Mouse (Mus musculus) limb, embryonic 14.5 days (tissue): Measurements from ENCODE around the gene Prf1. TPM values are rescaled to one million over a fixed set of nuclear protein-coding genes. Genes with fewer than 3 reads are reported as not detected.
A peak's percentile ranks its signal among the peaks of the same experiment; 100 is the strongest.

Experiments
- ATAC-seq: fragments of 200-750 bp; cut with Nextera tagmentation; 2 replicates; pipeline ENCODE4 v1.8.0; 2017; ENCODE audit warnings: low read depth, moderate number of reproducible peaks, moderate TSS enrichment; ENCODE audit not compliant: low FRiP score
- DNase-seq: peaks from one replicate; pipeline ENCODE4 v3.0.0-alpha.2; 2015; ENCODE audit warnings: low spot score
- H3K27ac ChIP-seq: fragments of 300-500 bp; sonication (generic); replicated peaks from 2 replicates; pipeline ENCODE4 v1.5.1; 2014; ENCODE audit warnings: low read depth, mild to moderate bottlenecking, low read length, moderate library complexity, mixed read lengths
- H3K27me3 ChIP-seq: fragments of 300-500 bp; sonication (generic); 2 replicates; pipeline ENCODE4 v1.6.1; 2014; ENCODE audit warnings: low read length, mixed read lengths; ENCODE audit not compliant: control insufficient read depth, insufficient read depth
- H3K36me3 ChIP-seq: fragments of 300-500 bp; sonication (generic); 2 replicates; pipeline ENCODE4 v1.6.1; 2014; ENCODE audit warnings: mild to moderate bottlenecking, low read length, moderate library complexity, mixed read lengths; ENCODE audit not compliant: control insufficient read depth, insufficient read depth
- H3K4me1 ChIP-seq: fragments of 300-500 bp; sonication (generic); 2 replicates; pipeline ENCODE4 v1.6.1; 2014; ENCODE audit warnings: antibody characterized with exemption, low read length, mixed read lengths; ENCODE audit not compliant: control insufficient read depth, insufficient read depth
- H3K4me2 ChIP-seq: fragments of 300-500 bp; sonication (generic); replicated peaks from 2 replicates; pipeline ENCODE4 v1.6.1; 2014; ENCODE audit warnings: low read depth, mild to moderate bottlenecking, low read length, moderate library complexity; ENCODE audit not compliant: severe bottlenecking
- H3K4me3 ChIP-seq: fragments of 300-500 bp; sonication (generic); replicated peaks from 2 replicates; pipeline ENCODE4 v1.5.1; 2014; ENCODE audit warnings: low read length
- H3K9ac ChIP-seq: fragments of 300-500 bp; sonication (generic); 2 replicates; pipeline ENCODE4 v1.6.1; 2014; ENCODE audit warnings: mild to moderate bottlenecking, low read depth, low read length, moderate library complexity; ENCODE audit not compliant: severe bottlenecking
- H3K9me3 ChIP-seq: fragments of 300-500 bp; sonication (generic); 2 replicates; pipeline ENCODE4 v1.6.1; 2016; ENCODE audit warnings: low read length; ENCODE audit not compliant: control insufficient read depth
- POLR2A ChIP-seq: fragments of 200-500 bp; IDR thresholded peaks from 2 replicates; pipeline ENCODE4 v1.8.0; 2012; ENCODE audit warnings: inconsistent platforms, mild to moderate bottlenecking, moderate library complexity, borderline replicate concordance; ENCODE audit not compliant: insufficient read depth, insufficient read length; ENCODE audit errors: extremely low read depth
- WGBS: fragments of 180-500 bp; shearing (Covaris S2); extraction: QIAGEN DNeasy Blood & Tissue Kit; methylation state at CpG from one replicate; pipeline ENCODE4 v1.1.7; 2014; 5-methylcytosine and 5-hydroxymethylcytosine counted together
- polyA plus RNA-seq, 2 experiments: library from polyadenylated mRNA; depleted of rRNA in 1 of 2; stranded (reverse) in 1 of 2; unstranded in 1 of 2; fragments of >200 nt; fragmentation: Nextera tagmentation in 1 of 2; extraction: Ambion mirVana in 1 of 2; gene quantifications; 2 replicates each; pipeline versions ENCODE4 v1.2.1 to v1.2.3; 2012 to 2014

The Prf1 gene
- polyA plus RNA-seq, 2 experiments, result not detected

- Histone ChIP-seq H3K4me3 (no peak overlapping the region), H3K9me3 (no peaks in the 10 kb centered on the region), H3K36me3 (peaks cover 24% of the 10 kb centered on the region)
These were observed 27.1 kb downstream of the Prf1 start for GRCm38 (mm10) chr10:61324717-61325116.

GRCm38 (mm10) chr10:61325782-61326328 lies 28.2 kb downstream of the Prf1 start:
- Histone ChIP-seq H3K27me3 (no peaks in the 10 kb centered on the region), H3K4me2 (no peak overlapping the region), H3K9me3 (no peaks in the 10 kb centered on the region), H3K4me1 (no peaks in the 10 kb centered on the region; the same call in 1 of the 2 replicates), H3K4me3 (no peak overlapping the region), H3K27ac (peak overlapping the region; percentile 48; the same call in 1 of the 2 replicates), H3K9ac (no peak overlapping the region), H3K36me3 (peaks cover 17% of the 10 kb centered on the region)
- WGBS, result 35% methylated on average over 9 of the region's 9 CpGs
- DNase-seq (peak; percentile 36), ATAC-seq (peak; percentile 45; the same call in 1 of the 2 replicates)
- TF ChIP-seq POLR2A, result no peak

More at GRCm38 (mm10) chr10:61324717-61325116, 27.1 kb downstream of the Prf1 start:
- H3K4me1 ChIP-seq, result no peaks in the 10 kb centered on the region; the same call in 1 of the 2 replicates
- no peak overlapping the region for H3K9ac ChIP-seq
- DNase-seq, result no peak
- H3K4me2 ChIP-seq, result no peak overlapping the region
- no peak for ATAC-seq
- H3K27ac ChIP-seq, result no peak overlapping the region
- H3K27me3 ChIP-seq, result no peaks in the 10 kb centered on the region
- 70% methylated on average over 8 of the region's 8 CpGs for WGBS
- no peak for TF ChIP-seq POLR2A

- Histone ChIP-seq H3K9me3 (no peaks in the 10 kb centered on the region), H3K27ac (no peak overlapping the region), H3K4me2 (no peak overlapping the region), H3K36me3 (peaks cover 4% of the 10 kb centered on the region; the same call in 1 of the 2 replicates), H3K4me1 (no peaks in the 10 kb centered on the region; the same call in 1 of the 2 replicates), H3K9ac (no peak overlapping the region), H3K4me3 (no peak overlapping the region), H3K27me3 (no peaks in the 10 kb centered on the region)
- TF ChIP-seq POLR2A, result no peak
- ATAC-seq (no peak), DNase-seq (no peak)
- WGBS, result 91% methylated on average over 10 of the region's 10 CpGs
These were observed 29.9 kb downstream of the Prf1 start for GRCm38 (mm10) chr10:61327545-61327944.

- H3K4me1 ChIP-seq, result no peaks in the 10 kb centered on the region; the same call in 1 of the 2 replicates
- peaks cover 5% of the 10 kb centered on the region; the same call in 1 of the 2 replicates for H3K36me3 ChIP-seq
- no peak for TF ChIP-seq POLR2A
- ATAC-seq (no peak), DNase-seq (no peak)
- H3K27me3 ChIP-seq, result no peaks in the 10 kb centered on the region
- H3K9me3 ChIP-seq, result no peaks in the 10 kb centered on the region
- no peak overlapping the region for H3K27ac ChIP-seq
- no peak overlapping the region for H3K4me3 ChIP-seq
- H3K9ac ChIP-seq, result no peak overlapping the region
- no peak overlapping the region for H3K4me2 ChIP-seq
- 41% methylated on average over 7 of the region's 7 CpGs for WGBS
These were observed 31.3 kb downstream of the Prf1 start for GRCm38 (mm10) chr10:61328927-61329326.

- no peaks in the 10 kb centered on the region; the same call in 1 of the 2 replicates for H3K4me1 ChIP-seq
- no peak for DNase-seq
- no peak overlapping the region for H3K27ac ChIP-seq
- no peak overlapping the region for H3K9ac ChIP-seq
- WGBS, result 76% methylated on average over 5 of the region's 5 CpGs
- H3K36me3 ChIP-seq, result peaks cover 8% of the 10 kb centered on the region; the same call in 1 of the 2 replicates
- no peak for TF ChIP-seq POLR2A
- no peaks in the 10 kb centered on the region for H3K9me3 ChIP-seq
- H3K4me3 ChIP-seq, result no peak overlapping the region
- no peaks in the 10 kb centered on the region for H3K27me3 ChIP-seq
- H3K4me2 ChIP-seq, result no peak overlapping the region
- ATAC-seq, result no peak
These were observed 33.4 kb downstream of the Prf1 start for GRCm38 (mm10) chr10:61331046-61331445.

- no peak for ATAC-seq
- Histone ChIP-seq H3K27me3 (no peaks in the 10 kb centered on the region), H3K4me3 (no peak overlapping the region), H3K9me3 (no peaks in the 10 kb centered on the region), H3K4me2 (no peak overlapping the region), H3K9ac (no peak overlapping the region), H3K36me3 (peaks cover 15% of the 10 kb centered on the region; the same call in 1 of the 2 replicates), H3K27ac (no peak overlapping the region), H3K4me1 (no peaks in the 10 kb centered on the region)
- TF ChIP-seq POLR2A, result no peak
- DNase-seq, result no peak
- 72% methylated on average over 7 of the region's 7 CpGs for WGBS
These were observed 36.9 kb downstream of the Prf1 start for GRCm38 (mm10) chr10:61334545-61334944.
